Mouse (Mus musculus) forebrain, embryonic 14.5 days (tissue): ENCODE results near the gene Card10. TPM values are rescaled to one million over a fixed set of nuclear protein-coding genes. Genes with fewer than 3 reads are reported as not detected.

Experiments used
- ATAC-seq: fragments of 200-750 bp; cut with Nextera tagmentation; 2 replicates; pipeline ENCODE4 v1.8.0; 2017; ENCODE audit warnings: mild to moderate bottlenecking, moderate library complexity
- DNase-seq: peaks from one replicate; pipeline ENCODE4 v3.0.0-alpha.2; 2015; ENCODE audit warnings: low spot score
- H3K27ac ChIP-seq: fragments of 300-500 bp; sonication (generic); 2 replicates; pipeline ENCODE4 v1.5.1; 2014; ENCODE audit warnings: low read depth, mild to moderate bottlenecking, control low read depth, low read length, moderate library complexity
- H3K27me3 ChIP-seq: fragments of 300-500 bp; sonication (generic); replicated peaks from 2 replicates; pipeline ENCODE4 v1.6.1; 2014; ENCODE audit warnings: low read length, control low read depth, mixed read lengths; ENCODE audit not compliant: control insufficient read depth, insufficient read depth
- H3K36me3 ChIP-seq: fragments of 300-500 bp; sonication (generic); 2 replicates; pipeline ENCODE4 v1.6.1; 2014; ENCODE audit warnings: low read length, control low read depth; ENCODE audit not compliant: control insufficient read depth, insufficient read depth
- H3K4me1 ChIP-seq: fragments of 300-500 bp; sonication (generic); 2 replicates; pipeline ENCODE4 v1.6.1; 2014; ENCODE audit warnings: antibody characterized with exemption, low read length, control low read depth; ENCODE audit not compliant: control insufficient read depth, insufficient read depth
- H3K4me2 ChIP-seq: fragments of 300-500 bp; sonication (generic); 2 replicates; pipeline ENCODE4 v1.6.1; 2014; ENCODE audit warnings: mild to moderate bottlenecking, control low read depth, low read length
- H3K4me3 ChIP-seq: fragments of 300-500 bp; sonication (generic); 2 replicates; pipeline ENCODE4 v1.5.1; 2014; ENCODE audit warnings: low read depth, low read length, control low read depth
- H3K9ac ChIP-seq: fragments of 300-500 bp; sonication (generic); 2 replicates; pipeline ENCODE4 v1.6.1; 2014; ENCODE audit warnings: mild to moderate bottlenecking, low read length, control low read depth, moderate library complexity
- H3K9me3 ChIP-seq: fragments of 300-500 bp; sonication (generic); replicated peaks from 2 replicates; pipeline ENCODE4 v1.6.1; 2016; ENCODE audit warnings: low read length, control low read depth, mixed read lengths; ENCODE audit not compliant: control insufficient read depth
- WGBS: fragments of 180-500 bp; shearing (Covaris S2); extraction: QIAGEN DNeasy Blood & Tissue Kit; methylation state at CpG from one replicate; pipeline ENCODE4 v1.1.7; 2014; 5-methylcytosine and 5-hydroxymethylcytosine counted together
- polyA plus RNA-seq: library from polyadenylated mRNA; unstranded; fragments of >200 nt; fragmentation: Nextera tagmentation; extraction: Ambion mirVana; gene quantifications from 2 replicates; pipeline ENCODE4 v1.2.1, GENCODE M21; 2014

The Card10 gene
- polyA plus RNA-seq, 1 experiment from 2014 or later = 1.1 TPM

DNA sequence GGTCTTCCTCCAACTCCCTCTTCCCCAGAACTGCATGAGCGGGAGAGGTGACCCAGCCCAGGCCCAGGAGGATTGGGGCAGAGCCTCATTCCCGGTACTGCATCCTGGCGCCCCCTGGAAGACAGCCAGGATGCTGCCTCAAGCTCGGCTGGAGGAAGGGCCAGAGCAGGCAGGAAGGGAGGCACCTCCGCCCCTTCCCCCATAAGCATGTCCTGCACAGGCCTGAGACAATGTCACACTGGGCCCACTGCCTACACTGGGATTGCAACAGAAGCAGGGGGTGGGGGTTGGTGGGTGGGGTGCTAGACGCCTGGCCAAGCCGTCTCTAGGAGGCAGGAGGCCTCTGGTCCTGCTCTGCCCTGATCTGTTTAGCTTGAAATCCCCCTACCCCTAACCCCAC lies 16.9 kb downstream of the Card10 start:
- no peaks in the 10 kb centered on the region for H3K9me3 ChIP-seq
- no peak overlapping the region for H3K27ac ChIP-seq
- 18% methylated on average over 7 of the region's 7 CpGs for WGBS
- no peaks in the 10 kb centered on the region for H3K27me3 ChIP-seq
- DNase-seq (peak; percentile 36), ATAC-seq (peak; percentile 34; the same call in 1 of the 2 replicates)
- 0 out of 2 replicates have a peak overlapping the region, but pooled peaks have one; percentile 13 for H3K9ac ChIP-seq
- peaks cover 6% of the 10 kb centered on the region for H3K4me1 ChIP-seq
- no peak overlapping the region for H3K4me3 ChIP-seq
- no peak overlapping the region for H3K4me2 ChIP-seq
- H3K36me3 ChIP-seq = no peaks in the 10 kb centered on the region

GRCm38 (mm10) chr15:78785258-78785657 lies 17.6 kb downstream of the Card10 start:
- H3K9me3 ChIP-seq = no peaks in the 10 kb centered on the region
- no peak overlapping the region for H3K4me2 ChIP-seq
- no peak overlapping the region for H3K27ac ChIP-seq
- H3K4me1 ChIP-seq = peaks cover 6% of the 10 kb centered on the region
- 92% methylated on average over 7 of the region's 7 CpGs for WGBS
- ATAC-seq = no peak
- DNase-seq = no peak
- H3K36me3 ChIP-seq = no peaks in the 10 kb centered on the region
- H3K27me3 ChIP-seq = no peaks in the 10 kb centered on the region
- no peak overlapping the region for H3K4me3 ChIP-seq
- H3K9ac ChIP-seq = no peak overlapping the region

GRCm38 (mm10) chr15:78784520-78784919 lies 18.3 kb downstream of the Card10 start:
- Histone ChIP-seq H3K27me3 (no peaks in the 10 kb centered on the region), H3K9ac (no peak overlapping the region), H3K4me3 (no peak overlapping the region), H3K4me2 (no peak overlapping the region), H3K9me3 (no peaks in the 10 kb centered on the region), H3K36me3 (no peaks in the 10 kb centered on the region), H3K4me1 (peaks cover 6% of the 10 kb centered on the region), H3K27ac (no peak overlapping the region)
- DNase-seq (no peak), ATAC-seq (no peak)
- WGBS = 66% methylated on average over 5 of the region's 5 CpGs

DNA sequence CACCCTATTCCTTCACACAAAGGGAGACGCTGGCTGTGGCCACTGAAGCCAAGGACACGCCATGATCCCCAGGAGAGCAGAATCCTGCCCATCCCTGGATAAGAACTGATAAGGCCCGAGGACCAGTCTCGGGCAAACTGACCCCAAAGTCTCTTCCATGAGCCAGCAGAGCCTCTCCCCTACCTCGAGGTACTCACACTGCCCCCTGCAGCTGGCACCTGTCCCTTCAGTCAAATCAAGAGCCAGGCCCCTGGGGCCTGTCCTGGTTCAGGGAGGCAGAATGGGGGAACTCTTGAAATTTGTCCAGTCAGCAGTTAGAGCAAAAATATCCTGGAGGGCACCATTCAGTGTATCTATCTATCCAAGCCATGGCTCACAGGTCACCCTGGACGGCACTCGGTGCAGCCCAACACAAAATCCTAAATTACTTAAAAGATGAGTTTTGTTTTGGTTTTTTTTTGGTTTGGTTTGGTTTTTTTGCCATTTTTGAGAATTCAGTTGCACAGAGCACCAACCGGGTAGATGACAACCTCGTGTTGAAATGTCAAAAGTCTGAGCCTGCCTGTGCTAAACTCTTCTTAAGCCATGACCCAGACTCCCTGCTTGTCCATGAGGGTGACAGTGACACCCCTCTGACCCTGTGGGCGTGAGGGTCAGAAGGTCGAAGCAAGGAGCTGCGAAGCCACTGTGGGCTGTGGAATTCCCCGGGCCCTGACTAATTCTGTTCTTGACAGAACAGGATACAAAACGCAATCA lies 20.3 kb downstream of the Card10 start:
- Histone ChIP-seq H3K36me3 (no peaks in the 10 kb centered on the region), H3K4me1 (peaks cover 6% of the 10 kb centered on the region), H3K4me2 (no peak overlapping the region), H3K27me3 (no peaks in the 10 kb centered on the region), H3K9me3 (no peaks in the 10 kb centered on the region), H3K9ac (no peak overlapping the region), H3K27ac (no peak overlapping the region), H3K4me3 (no peak overlapping the region)
- no peak for ATAC-seq
- no peak for DNase-seq
- 75% methylated on average over 14 of the region's 14 CpGs for WGBS

- no peak overlapping the region for H3K9ac ChIP-seq
- no peak overlapping the region for H3K27ac ChIP-seq
- no peaks in the 10 kb centered on the region for H3K9me3 ChIP-seq
- H3K4me3 ChIP-seq = no peak overlapping the region
- 86% methylated on average over 7 of the region's 7 CpGs for WGBS
- ATAC-seq (no peak), DNase-seq (no peak)
- H3K36me3 ChIP-seq = no peaks in the 10 kb centered on the region
- no peak overlapping the region for H3K4me2 ChIP-seq
- H3K27me3 ChIP-seq = no peaks in the 10 kb centered on the region
- peaks cover 2% of the 10 kb centered on the region for H3K4me1 ChIP-seq
Measured at GRCm38 (mm10) chr15:78780908-78781307, 21.9 kb downstream of the Card10 start.

DNA sequence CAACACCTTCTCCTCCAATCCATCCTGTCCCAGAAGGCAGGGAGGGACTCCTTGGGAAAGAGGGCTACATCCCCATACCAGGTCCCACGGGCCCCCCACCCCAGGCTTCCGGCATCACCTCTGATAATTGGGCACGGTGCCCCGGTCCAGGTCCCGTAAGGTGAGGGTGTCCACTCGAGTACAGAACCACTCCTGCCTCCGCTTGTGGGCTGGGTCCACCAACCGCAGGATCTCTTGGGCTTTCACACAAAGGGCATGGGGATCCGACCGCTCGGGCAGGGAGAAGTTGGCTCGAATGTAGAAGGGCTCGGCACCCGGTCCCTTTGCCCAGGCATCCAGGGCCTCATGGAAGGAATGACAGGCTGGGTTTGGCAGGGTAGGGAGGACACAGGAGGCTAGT lies 22.5 kb downstream of the Card10 start:
- ATAC-seq (no peak), DNase-seq (no peak)
- Histone ChIP-seq H3K4me1 (no peaks in the 10 kb centered on the region), H3K9me3 (no peaks in the 10 kb centered on the region), H3K4me3 (no peak overlapping the region), H3K4me2 (no peak overlapping the region), H3K36me3 (no peaks in the 10 kb centered on the region), H3K27me3 (no peaks in the 10 kb centered on the region), H3K27ac (no peak overlapping the region), H3K9ac (no peak overlapping the region)
- WGBS = 92% methylated on average over 14 of the region's 14 CpGs

- H3K27me3 ChIP-seq = no peaks in the 10 kb centered on the region
- WGBS = 85% methylated on average over 5 of the region's 5 CpGs
- no peaks in the 10 kb centered on the region for H3K9me3 ChIP-seq
- no peak overlapping the region for H3K4me2 ChIP-seq
- H3K4me1 ChIP-seq = no peaks in the 10 kb centered on the region
- no peak overlapping the region for H3K4me3 ChIP-seq
- no peaks in the 10 kb centered on the region for H3K36me3 ChIP-seq
- H3K9ac ChIP-seq = no peak overlapping the region
- no peak overlapping the region for H3K27ac ChIP-seq
- ATAC-seq = no peak
- no peak for DNase-seq
Measured at GRCm38 (mm10) chr15:78779690-78780089, 23.2 kb downstream of the Card10 start.

GRCm38 (mm10) chr15:78779253-78779652 lies 23.6 kb downstream of the Card10 start:
- 80% methylated on average over 8 of the region's 8 CpGs for WGBS
- DNase-seq (no peak), ATAC-seq (no peak; the same call in 1 of the 2 replicates)
- no peaks in the 10 kb centered on the region for H3K36me3 ChIP-seq
- H3K4me2 ChIP-seq = no peak overlapping the region
- H3K27ac ChIP-seq = no peak overlapping the region
- no peaks in the 10 kb centered on the region for H3K27me3 ChIP-seq
- H3K4me3 ChIP-seq = no peak overlapping the region
- H3K9me3 ChIP-seq = no peaks in the 10 kb centered on the region
- H3K4me1 ChIP-seq = no peaks in the 10 kb centered on the region
- H3K9ac ChIP-seq = no peak overlapping the region

DNA sequence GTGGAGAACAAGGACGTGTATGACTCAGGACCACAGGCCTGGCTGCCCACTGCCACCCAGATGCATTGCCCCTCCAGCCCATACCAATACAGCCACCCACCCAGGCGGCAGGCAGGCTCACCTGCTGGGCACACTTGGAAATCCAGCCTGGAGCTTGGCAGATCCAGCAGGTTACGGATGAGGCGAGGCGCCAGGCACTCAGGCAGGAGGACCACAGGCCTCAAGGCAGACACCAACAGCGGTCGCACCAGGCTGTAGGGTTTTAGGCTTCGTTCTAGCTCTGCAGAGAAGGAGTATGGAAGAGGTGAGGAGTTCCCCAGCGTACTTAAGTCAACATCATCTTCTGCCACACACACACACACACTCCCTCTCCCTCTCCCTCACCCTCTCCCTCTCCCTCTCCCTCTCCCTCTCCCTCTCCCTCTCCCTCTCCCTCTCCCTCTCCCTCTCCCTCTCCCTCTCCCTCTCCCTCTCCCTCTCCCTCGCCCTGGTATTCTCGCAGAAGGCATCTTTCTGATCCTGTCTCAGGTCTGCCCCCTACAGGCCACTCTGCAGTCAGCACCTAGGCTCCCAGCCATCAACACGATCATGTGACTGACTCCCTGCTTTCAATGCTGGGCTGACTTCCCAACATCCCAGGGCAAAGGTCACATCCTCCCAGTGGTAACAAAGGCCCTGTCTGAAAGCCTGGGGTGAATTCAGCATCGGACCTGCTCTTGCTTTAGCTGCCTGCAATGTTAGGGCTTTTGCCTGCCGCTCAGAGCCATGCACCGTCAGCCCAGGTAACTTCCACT lies 24.6 kb downstream of the Card10 start:
- ATAC-seq (peak; percentile 33), DNase-seq (peak; percentile 87)
- H3K27ac ChIP-seq = 0 out of 2 replicates have a peak overlapping the region, but pooled peaks have one; percentile 21
- H3K27me3 ChIP-seq = no peaks in the 10 kb centered on the region
- no peak overlapping the region for H3K4me3 ChIP-seq
- no peak overlapping the region for H3K4me2 ChIP-seq
- H3K9me3 ChIP-seq = no peaks in the 10 kb centered on the region
- H3K4me1 ChIP-seq = peaks cover 3% of the 10 kb centered on the region; the same call in 1 of the 2 replicates
- H3K9ac ChIP-seq = no peak overlapping the region
- 43% methylated on average over 14 of the region's 15 CpGs for WGBS
- H3K36me3 ChIP-seq = no peaks in the 10 kb centered on the region
